Mouse (Mus musculus): ENCODE data around the gene Eif4enif1. TPM values are rescaled to one million over a fixed set of nuclear protein-coding genes. Genes with fewer than 3 reads are reported as not detected.
"Not testable (repeated sequence)": the region's sequence is repeated elsewhere in the genome, so short reads cannot be mapped to it uniquely, and the experiment has no call there.

Gene Eif4enif1
- 10 to 100 TPM; 54.0 to 72.4 TPM for polyA plus RNA-seq (2017; shearing (Covaris generic))

DNA sequence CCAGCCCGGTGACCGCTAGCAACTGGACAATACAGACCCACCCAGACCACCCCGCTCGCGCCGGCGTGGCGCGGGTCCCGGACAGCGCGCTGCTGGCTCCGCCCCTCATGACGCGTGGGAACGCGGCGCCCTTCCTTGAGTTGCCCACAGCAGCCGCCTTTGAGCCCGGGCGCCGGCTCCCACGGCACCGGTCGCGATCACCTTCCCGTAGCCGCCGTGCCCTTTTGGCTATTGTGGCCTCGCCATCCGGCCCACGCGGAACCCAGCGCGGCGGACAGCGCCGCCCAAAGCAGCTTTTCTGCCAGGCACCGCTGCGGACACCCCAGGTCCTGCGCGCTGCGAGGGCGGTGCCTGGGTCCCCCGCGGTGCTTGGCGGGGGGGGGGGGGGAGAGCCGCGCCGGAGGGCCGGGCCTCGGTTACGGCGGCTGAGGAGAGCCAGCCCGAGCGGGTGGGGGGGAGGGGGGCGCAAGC is at the start of gene Eif4enif1:
Eif4enif1 (plus strand) TSS at position 162 of the 471 bp plus-strand sequence.
- ATAC-seq, result peak; percentile 69

DNA sequence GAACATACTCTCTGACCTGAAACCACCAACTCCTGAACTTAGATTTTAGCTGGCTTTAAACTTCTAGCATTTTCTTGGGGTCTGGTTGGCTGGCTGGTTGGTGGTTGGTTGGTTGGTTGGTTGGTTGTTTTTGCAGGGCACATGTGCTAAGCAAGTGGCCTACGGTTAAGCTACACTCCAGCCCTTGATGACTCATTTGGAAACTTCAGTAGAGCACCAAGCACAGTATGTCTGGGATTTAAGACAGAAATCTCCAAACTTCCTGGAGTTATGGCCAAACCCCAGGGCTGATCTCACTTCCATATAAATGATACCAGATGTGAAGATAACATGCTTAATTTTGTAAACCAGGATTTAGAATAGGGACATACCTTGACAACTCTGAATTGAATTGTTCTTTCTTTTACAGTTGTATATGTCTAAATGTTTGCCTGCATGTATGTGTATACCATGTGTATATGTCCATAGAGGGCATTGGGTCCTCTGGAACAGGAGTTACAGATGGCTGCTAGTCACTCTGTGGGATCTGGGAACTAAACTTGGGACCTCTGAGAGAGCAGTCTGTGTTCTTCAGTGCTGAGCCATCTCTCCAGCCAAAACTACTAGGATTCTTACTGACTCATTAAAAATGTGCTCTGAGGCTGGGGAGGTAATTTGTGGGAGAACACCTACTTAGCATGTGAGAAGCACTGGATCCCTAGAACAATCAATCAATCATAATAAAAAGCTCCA is 48.4 kb upstream of the Eif4enif1 start:
- ATAC-seq, result peak; percentile 48

DNA sequence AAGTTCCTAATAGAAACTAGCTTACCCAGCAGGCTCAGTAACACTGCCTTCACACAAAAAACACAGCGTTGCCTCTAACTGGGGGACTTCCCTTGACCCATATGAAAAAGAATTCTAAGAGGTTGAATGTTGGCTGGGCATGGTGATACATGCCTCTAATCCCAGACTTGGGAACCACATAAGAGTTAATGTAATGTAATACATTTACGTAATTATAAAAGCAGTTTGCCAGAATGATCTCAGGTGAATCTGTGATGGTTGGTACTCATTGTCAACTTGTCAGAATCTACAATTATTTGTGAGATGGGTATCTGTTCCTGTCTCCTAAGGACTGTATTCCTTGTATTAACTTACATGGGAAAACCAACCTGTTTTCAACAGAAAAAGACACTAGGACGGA is 45.2 kb upstream of the Eif4enif1 start:
- not testable (repeated sequence) for ATAC-seq

DNA sequence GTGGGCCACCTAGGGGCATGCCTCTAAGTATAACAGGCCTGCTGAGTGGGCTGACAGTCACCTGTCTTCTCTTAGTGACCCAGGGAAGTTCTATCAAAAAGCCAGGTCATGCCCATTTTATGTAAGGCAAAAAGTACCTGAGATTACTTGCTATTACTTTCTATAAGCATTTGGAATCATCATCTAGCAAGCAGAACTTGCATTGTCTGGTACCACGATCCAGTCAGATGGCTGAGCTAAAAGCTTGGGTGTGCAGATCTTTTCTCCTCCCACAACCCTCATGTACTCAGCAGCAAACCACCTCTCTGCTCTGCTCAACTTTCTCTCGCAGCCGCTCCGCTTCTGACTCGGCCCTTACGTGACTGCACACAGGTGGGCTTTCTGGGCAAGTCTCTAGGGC is 44.2 kb upstream of the Eif4enif1 start:
- not testable (repeated sequence) for ATAC-seq

DNA sequence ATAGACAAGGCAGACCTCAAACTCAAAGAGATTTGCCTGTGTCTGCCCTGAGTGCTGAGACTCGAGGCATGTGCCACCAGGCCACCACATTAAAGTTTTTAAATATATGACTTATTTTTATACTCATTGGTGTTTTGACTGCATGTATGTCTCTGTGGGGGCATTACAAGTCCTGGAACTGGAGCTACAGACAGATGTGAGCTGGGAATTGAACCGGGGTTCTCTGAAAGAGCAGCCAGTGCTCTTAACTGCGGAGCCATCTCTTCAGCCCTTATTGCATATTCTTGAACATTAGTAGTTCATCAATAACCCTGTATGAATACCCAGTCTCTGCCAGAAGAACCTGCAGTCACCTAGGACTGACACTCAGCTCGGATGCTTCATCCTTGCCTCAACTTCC is 43.4 kb upstream of the Eif4enif1 start:
- ATAC-seq, result not testable (repeated sequence)

DNA sequence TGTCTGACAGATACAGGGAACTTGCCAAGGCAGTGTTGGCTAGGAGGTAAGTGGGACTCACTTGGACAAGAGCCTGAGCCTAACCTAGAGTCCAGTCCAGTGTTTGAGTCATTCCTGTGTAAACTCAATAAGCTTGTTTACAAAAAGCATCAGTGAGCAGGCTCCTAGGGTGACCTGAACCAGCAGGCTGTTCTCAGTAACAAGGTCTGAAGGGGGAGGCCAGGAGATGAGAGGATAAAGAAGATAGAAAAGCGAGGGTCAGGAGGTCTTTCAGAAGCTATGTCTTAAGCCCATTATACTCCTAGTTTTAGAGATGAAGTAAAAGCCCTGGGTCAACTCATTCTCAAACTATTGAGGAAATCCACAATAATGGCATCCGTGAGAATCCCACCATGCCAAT is 40.8 kb upstream of the Eif4enif1 start:
- not testable (repeated sequence) for ATAC-seq

DNA sequence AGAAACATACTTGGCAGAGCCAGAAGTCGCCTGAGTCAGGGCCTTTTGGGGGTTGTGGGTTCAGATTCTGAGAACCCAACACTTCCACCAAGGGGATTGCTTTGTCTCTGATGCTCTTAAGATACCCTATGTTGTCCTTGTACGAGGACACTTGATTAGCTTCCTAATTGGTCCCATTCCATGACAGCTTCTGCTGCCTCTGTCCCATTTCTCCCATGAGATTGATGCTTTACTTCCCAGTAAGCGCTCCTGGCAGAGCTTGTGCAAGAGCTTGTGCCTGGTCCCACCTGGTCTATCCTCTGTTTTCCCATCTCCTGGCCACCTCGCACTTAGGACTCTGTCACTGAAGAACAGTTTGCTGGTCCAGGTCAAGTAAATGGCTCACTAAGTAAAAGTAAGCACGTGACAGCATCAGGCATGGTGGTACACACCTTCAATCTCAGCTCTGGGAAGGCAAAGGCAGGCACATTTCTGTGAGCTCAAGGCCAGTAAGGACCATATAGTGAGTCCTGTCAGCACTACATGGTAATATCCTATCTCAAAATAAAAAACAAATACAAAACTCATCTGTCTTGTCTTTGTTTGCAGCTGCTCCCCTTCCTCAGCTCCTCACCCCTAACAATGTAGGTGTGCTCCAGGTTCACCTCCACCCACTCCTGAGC is 39.8 kb upstream of the Eif4enif1 start:
- peak; percentile 5 for ATAC-seq

DNA sequence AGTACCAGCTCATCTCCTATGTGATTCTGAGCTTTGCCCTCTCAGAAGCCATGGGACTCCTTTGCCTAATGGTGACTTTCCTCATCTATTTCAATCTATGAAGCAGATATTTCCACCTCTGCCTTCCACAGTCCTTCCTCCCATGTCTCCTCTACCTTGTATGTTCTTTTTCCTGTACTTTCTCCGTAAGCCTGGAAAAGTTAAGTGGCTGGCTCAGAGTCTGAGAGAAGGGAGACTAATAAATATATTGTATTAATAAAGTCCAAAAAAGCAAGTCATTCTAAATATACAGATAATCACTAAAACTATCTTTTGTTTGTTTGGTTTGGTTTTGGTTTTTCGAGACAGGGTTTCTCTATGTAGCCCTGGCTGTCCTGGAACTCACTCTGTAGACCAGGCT is 39.1 kb upstream of the Eif4enif1 start:
- not testable (repeated sequence) for ATAC-seq

DNA sequence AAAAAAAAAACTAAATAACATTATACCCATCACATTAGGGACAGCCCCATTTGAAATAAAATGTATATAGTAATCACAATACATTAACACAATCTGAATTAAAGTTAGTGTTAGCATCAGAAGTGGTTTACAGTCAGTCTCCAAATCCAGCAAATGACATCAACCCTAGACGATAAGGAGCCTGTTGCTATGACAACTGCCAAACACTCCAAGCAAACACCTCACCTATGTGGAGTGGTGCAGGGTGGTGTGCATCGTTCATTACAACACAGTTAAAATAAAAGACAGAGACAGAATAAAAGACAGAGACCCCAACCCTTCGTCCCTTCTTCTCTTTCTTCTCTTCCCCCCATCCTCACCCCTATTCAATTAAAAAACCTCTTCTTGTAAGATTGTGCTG is 38.5 kb upstream of the Eif4enif1 start:
- ATAC-seq, result peak; percentile 53

DNA sequence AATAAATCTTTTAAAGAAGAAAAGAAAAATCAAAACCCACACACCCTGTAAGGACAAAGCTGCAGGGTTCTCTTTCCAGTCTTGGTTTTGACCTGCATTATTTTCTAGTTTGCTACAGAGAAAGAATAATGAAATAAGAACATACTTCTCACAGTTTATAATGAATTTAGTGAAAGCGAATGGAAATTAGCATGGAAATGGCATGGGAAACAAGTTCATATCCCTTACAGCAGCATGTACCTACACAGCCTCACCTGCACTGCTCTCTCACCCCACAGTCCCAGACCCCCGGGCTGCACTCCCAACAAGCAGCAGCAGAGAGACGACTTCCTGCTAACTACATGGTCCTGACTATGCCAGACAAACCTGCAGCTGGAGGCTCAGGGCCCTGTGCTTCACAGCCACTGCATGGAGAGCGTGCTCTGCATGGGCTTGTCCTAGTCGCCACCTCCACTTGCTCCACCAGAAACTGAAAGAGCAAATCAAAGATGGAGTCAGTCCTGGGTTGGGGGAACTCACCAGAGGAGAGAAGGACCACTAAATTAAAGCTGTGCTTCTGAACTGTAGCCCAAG is 36.9 kb upstream of the Eif4enif1 start:
- peak; percentile 21 for ATAC-seq

DNA sequence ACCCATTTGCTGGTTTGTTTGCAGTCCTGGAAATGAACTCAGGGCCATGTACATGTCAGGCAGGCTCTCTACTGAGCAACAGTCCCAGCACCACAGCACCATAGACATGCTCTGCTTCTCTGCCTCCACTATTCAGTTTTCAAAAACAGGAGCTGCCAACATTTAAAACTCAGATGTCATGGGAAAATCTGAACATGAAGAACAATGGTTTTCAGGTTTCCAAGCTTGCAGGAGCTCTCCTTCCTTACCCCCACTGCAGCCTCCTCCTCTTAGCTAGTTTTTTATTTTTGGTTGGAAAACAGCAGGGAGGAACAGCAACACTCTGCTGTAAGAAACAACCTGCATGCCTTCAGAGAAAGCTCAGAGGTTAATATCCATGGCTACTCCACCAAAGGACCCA is 35.9 kb upstream of the Eif4enif1 start:
- not testable (repeated sequence) for ATAC-seq

DNA sequence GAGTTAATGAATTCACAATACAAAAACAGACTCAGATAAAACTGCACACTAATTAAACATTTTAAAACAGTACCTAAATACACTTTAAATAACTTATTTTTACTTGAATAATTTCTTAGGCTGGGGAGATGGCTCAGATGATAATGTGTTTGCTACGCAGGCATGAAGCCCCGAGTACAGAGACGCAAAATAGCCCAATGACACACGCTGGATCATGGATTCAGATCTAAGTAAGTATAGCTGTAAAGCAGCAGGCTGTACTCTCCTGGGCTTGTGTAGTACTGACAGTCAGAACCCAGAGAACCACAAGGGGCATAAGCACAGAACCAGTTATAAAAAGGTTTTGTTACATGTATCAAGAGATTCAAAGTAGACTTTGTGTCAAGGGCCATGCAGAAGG is 35.1 kb upstream of the Eif4enif1 start:
- ATAC-seq, result peak; percentile 8

DNA sequence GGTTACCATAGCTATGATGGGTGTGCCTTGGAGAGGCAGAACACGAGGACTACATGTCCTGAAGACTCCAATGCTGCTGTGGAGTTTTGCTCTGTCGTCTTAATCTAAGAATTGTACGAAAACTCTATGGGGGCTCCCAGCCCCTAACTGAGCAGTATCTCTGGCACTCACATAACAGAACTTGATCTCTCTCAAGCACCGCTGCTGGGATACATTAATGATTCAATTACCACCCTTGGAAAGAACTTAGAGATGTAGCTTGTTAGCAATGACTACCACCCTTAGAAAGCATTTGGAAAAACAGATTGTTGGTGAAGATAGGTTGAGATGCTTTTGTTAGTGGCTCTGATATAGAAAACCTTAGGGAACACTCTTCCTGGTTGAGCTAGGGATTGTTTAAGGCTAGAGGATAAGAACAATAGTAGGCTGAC is 34.6 kb upstream of the Eif4enif1 start:
- peak; percentile 0 for ATAC-seq

DNA sequence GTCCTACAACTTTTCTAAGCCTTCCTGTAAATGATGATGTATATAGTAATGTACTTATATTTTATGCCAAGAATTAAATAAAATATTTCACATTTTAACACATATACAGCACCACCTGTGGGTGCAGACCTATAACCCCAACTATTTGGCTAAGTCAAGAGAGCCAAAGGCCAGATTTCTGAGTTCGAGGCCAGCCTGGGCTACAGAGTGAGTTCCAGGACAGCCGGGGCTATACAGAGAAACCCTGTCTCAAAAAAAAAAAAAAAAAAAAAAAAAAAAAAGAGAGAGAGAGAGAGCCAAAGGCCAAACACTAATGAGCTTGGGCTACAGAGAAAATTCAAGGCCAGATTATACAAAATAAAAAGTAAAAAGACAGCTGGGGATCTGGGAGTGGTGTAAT is 33.1 kb upstream of the Eif4enif1 start:
- ATAC-seq, result not testable (repeated sequence)

DNA sequence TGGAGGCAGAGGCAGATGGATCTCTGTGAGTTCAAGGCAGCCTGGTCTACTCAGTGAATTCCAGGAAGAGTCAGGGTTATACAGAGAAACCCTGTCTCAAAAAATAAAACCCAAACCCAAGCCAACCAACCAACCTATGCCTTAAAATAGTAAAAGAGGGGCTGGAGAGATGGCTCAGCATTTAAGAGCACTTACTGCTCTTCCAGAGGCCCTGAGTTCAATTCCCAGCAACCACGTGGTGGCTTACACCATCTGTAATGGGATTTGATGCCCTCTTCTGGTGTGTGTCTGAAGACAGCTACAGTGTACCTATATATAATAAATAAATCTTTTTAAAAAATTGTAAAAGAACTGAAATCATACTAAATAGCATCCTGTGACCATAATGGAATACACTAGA is 30.3 kb upstream of the Eif4enif1 start:
- not testable (repeated sequence) for ATAC-seq

DNA sequence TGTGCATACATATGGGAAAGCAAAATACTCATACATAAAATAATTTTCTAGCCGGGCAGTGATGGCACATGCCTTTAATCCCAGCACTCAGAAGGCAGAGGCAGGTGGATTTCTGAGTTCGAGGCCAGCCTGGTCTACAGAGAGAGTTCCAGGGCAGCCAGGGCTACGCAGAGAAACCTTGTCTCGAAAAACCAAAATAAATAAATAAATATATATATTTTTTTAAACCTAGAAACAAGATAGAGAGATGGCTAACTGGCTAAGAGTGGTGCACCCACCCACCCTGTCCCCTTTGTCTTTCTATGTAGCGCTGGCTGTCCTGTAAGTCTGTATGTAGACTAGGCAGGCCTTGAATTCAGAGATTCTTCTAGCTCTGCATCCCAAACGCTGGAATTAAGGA is 29.7 kb upstream of the Eif4enif1 start:
- not testable (repeated sequence) for ATAC-seq

DNA sequence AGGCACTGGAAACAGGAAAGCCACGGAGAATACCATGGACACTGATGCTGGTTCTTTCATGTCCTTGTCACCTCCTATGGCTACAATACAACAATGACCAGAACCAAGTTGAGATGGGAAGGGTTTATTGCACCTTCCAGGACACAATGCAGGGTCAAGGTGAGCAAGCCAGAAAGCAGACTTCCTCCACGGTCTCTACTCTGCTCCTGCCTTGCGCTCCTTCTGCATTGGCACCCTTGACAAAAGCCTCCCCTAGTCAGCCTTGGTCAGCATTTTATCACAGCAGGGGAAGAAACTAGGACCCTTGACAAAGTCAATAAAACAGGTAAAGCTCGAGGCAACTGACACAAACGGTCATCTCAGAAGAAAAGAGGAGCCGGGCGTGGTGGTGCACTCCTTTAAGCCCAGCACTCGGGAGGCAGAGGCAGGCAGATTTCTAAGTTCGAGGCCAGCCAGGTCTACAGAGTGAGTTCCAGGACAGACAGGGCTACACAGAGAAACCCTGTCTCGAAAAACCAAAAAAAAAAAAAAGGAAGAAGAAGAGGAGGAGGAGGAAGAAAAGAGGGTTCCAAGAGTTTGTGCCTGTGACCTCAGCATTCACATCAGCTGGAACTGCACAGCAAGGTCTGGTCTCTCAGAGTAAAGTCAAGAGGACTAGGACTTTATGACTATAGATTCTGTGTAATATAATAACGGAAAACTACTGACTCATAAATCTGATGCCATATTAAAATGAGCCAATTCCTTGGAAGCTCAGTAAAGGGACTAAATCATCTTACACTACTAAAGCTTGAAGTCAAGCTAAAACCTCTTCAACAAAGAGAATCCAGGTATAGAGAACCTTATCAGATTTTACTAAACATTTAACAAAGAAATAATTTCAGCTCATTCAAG is 28.5 kb upstream of the Eif4enif1 start:
- ATAC-seq, result not testable (repeated sequence)

DNA sequence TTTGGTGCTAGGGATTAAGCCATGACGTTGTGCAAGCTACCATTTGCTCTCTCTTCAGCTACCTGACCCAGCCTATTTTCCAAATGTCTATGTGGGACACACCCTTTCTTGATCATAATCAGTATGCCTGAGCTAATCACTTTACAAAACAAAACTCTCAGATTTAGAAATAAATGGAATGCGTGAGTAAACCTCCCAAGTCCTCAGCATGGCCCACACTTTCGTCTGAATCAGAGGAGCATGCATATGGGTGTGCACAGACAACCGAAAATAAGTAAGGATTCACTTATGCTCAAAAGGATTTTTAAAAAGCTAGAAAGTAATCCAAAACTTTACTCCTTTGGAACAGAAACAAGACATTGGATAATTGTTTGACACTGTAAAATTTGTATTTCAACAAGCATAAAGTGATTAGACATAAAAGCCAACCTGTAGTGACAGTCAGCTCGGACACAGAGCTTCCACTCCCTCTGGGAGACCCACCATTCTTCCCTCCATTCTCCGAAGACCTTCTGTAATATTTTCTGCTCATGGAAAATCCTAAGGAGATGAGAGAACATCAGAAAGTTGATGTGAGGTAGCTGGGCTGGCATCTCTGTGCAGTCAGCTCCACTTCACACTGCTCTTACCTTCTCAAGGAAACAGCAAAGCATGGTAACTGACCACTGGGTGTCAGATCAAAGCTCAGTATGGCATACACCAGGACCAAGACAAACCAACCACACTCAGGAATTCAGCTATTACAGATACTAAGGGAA is 23.0 kb upstream of the Eif4enif1 start:
- not testable (repeated sequence) for ATAC-seq

DNA sequence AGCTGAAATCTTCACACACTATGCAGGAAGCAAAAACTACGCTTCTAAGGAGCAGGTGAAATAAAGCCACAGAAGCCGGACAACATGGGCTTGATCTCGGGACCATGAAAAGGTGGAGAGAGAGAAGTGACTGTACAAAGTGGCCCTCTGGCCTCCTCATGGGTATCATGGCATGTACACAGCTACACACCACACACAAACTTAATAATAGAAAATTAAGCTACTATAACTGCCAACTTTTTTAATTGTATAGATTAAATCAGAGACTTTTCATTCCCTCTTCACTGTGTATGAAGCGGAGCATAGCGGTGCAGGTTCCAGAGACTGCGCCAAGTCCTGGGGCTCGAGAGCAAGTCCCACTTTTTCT is 22.5 kb upstream of the Eif4enif1 start:
- ATAC-seq, result not testable (repeated sequence)

DNA sequence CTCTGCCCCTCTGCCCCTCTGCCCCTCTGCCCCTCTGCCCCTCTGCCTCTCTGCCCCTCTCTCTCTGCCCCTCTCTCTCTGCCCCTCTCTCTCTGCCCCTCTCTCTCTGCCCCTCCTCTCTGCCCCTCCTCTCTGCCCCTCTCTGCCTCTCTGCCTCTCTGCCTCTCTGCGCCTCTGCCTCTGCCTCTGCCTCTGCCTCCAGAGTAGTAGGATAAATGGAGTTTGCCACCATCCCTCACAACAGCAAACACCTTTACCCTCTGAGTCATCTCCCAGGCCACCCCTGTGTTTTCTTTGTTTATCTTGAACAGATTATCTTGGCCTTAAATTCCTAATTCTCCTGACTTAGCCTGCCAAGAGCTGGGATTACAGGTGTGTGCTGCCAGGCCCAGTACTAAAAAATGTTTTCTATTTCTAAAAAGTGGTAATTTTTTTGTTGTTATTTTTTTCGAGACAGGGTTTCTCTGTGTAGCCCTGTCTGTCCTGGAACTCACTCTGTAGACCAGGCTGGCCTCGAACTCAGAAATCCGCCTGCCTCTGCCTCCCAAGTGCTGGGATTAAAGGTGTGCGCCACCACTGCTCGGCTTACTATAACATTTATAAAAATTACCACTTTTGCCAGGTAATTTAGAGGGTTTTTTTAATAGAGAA is 21.6 kb upstream of the Eif4enif1 start:
- not testable (repeated sequence) for ATAC-seq

DNA sequence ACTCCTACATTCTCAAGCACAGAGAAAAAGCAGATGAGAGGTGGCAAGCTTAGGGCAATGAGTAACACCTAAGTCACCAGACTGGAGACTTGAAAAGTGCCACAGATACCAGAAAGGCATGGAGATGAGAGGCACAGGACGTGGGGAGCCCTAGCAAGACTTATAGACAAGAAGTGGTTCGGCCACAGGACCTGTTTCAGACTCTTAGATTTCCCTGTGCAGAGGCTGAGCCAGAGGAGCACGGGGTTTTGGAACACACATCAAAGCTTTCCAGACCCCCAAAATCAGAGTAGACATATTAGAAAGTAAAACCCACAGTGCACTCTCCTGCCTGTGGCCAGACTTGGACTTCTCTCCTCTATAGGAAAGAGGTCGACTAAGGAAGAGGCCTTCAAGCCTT is 20.9 kb upstream of the Eif4enif1 start:
- ATAC-seq, result peak; percentile 55
